Mouse (Mus musculus): ENCODE results near the gene Ramp1. TPM values are rescaled to one million over a fixed set of nuclear protein-coding genes. Genes with fewer than 3 reads are reported as not detected.

Gene Ramp1
- polyA plus RNA-seq, 1 experiment from 2014 or later, result 1.1 TPM

DNA sequence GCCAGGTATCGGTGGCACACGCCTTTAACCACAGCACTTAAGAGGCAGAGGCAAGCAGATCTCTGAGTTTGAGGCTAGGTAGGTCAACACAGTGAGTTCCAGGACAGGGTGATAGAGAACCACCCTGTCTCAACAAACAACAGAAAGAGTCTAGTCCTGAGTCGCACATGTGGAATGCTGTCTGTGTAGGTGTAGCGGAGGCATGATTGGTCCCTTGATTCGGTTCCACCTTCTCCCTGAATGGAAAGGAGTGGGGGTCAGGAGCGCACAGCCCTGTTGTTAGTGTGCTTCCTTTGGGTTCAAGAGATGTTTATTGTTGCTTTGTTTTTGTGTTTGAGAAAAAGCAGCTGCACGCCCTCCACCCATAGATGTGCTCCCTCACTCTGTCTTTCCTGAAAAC, 82.9 kb downstream of the Ramp1 start:
- no peak overlapping the region for H3K9ac ChIP-seq (replicated peaks)
- no peaks in the 10 kb centered on the region for H3K27me3 ChIP-seq
- H3K4me1 ChIP-seq (replicated peaks), result no peaks in the 10 kb centered on the region
- peaks cover 40% of the 10 kb centered on the region for H3K36me3 ChIP-seq
- ATAC-seq (ENCODE audit: insufficient number of reproducible peaks, insufficient read depth, low FRiP score, low TSS enrichment, low read depth), result no peak
- no peak overlapping the region for H3K4me3 ChIP-seq (replicated peaks)
- WGBS, result 92% methylated on average over 7 of the region's 7 CpGs
- H3K9me3 ChIP-seq, result no peaks in the 10 kb centered on the region
- no peak overlapping the region for H3K4me2 ChIP-seq
- H3K27ac ChIP-seq, result no peak overlapping the region

- Histone ChIP-seq H3K4me3 (replicated peaks) (no peak overlapping the region), H3K9ac (replicated peaks) (no peak overlapping the region), H3K36me3 (peaks cover 17% of the 10 kb centered on the region), H3K27me3 (no peaks in the 10 kb centered on the region), H3K9me3 (no peaks in the 10 kb centered on the region), H3K4me1 (replicated peaks) (no peaks in the 10 kb centered on the region), H3K27ac (peak overlapping the region; percentile 8; the same call in 1 of the 2 replicates), H3K4me2 (no peak overlapping the region)
- no peak for ATAC-seq (ENCODE audit: insufficient number of reproducible peaks, insufficient read depth, low FRiP score, low TSS enrichment, low read depth)
- 90% methylated on average over 2 of the region's 2 CpGs for WGBS
These were observed 92.6 kb downstream of the Ramp1 start for GRCm38 (mm10) chr1:91272260-91272659.

Other genes starting within 250 kb of the Ramp1 start
- not detected in 2 replicates for gene Prlh, start 226.7 kb upstream of the Ramp1 start, polyA plus RNA-seq (2016; fragmentation: Nextera tagmentation; extraction: Ambion mirVana)
- 0.76 and 0.98 TPM in 2 replicates for gene Rab17, start 210.2 kb upstream of the Ramp1 start, polyA plus RNA-seq (2016; fragmentation: Nextera tagmentation; extraction: Ambion mirVana)
- 28.3 and 29.9 TPM in 2 replicates for gene Lrrfip1, start 181.1 kb upstream of the Ramp1 start, polyA plus RNA-seq (2016; fragmentation: Nextera tagmentation; extraction: Ambion mirVana)
- gene Rbm44, start 34.7 kb upstream of the Ramp1 start, polyA plus RNA-seq (2016; fragmentation: Nextera tagmentation; extraction: Ambion mirVana), result 0.70 and 1.0 TPM in 2 replicates
- 70.2 and 71.1 TPM in 2 replicates for gene Ube2f, start 70.5 kb downstream of the Ramp1 start, polyA plus RNA-seq (2016; fragmentation: Nextera tagmentation; extraction: Ambion mirVana)
- 12.3 and 13.7 TPM in 2 replicates for gene Scly, start 118.5 kb downstream of the Ramp1 start, polyA plus RNA-seq (2016; fragmentation: Nextera tagmentation; extraction: Ambion mirVana)
- gene Espnl, start 142.3 kb downstream of the Ramp1 start, polyA plus RNA-seq (2016; fragmentation: Nextera tagmentation; extraction: Ambion mirVana), result 0.08 TPM in 2 replicates
- gene Klhl30, start 171.2 kb downstream of the Ramp1 start, polyA plus RNA-seq (2016; fragmentation: Nextera tagmentation; extraction: Ambion mirVana), result 0.82 and 0.84 TPM in 2 replicates
- 1.5 and 1.6 TPM in 2 replicates for gene Erfe, start 186.6 kb downstream of the Ramp1 start, polyA plus RNA-seq (2016; fragmentation: Nextera tagmentation; extraction: Ambion mirVana)
- gene Ilkap, start 219.0 kb downstream of the Ramp1 start, polyA plus RNA-seq (2016; fragmentation: Nextera tagmentation; extraction: Ambion mirVana), result 178 and 186 TPM in 2 replicates
- 121 and 127 TPM in 2 replicates for gene Hes6, start 234.2 kb downstream of the Ramp1 start, polyA plus RNA-seq (2016; fragmentation: Nextera tagmentation; extraction: Ambion mirVana)

All from limb, embryonic 12.5 days (tissue).